Mouse (Mus musculus): Measurements from ENCODE around the gene Olfr1051.

DNA sequence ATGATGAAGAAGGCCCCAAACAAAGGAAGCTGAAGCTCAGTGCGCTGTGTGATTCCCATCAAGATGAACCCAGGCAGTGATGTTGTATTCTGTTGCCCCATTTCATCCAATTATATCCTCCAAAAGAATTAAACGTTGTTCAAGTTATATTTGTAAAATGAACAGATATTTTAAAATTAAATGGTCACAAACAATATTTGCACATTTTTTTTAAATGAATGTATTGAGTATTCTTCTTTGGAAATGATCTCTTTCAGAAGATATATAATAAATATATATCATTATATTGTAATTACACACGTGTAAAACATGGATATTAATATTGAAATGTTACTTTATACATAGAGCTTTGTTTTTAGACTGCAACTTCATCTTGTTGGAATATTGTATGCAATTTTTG lies 36.3 kb upstream of the Olfr1051 start, which contains the start of gene Olfr1053:
- TF ChIP-seq CTCF (IDR thresholded peaks at IDR 0.05; ENCODE audit: extremely low read depth, insufficient read depth, insufficient read length, insufficient replicate concordance), result no peak
- TF ChIP-seq POLR2A (IDR thresholded peaks at IDR 0.05; ENCODE audit: low read depth, low read length), result no peak

Measured in spleen, adult 2 months (tissue).